Mouse (Mus musculus) spleen, postnatal 36 days (tissue): ENCODE data around the gene Oard1.

Source experiments
- DNase-seq, 2 experiments: peaks; one replicate each; pipeline ENCODE4 v3.0.0; 2022; ENCODE audit warnings: low spot score in 2 of 2, mixed read lengths in 1 of 2

The Oard1 gene

GRCm38 (mm10) chr17:48436487-48436886 lies 26.7 kb downstream of the Oard1 start:
- no peak for DNase-seq

GRCm38 (mm10) chr17:48437421-48437911 lies 27.7 kb downstream of the Oard1 start:
- no peak for DNase-seq

- DNase-seq = no peak
Measured at GRCm38 (mm10) chr17:48442745-48443457, 33.1 kb downstream of the Oard1 start.

- no peak for DNase-seq
Measured at GRCm38 (mm10) chr17:48443542-48444145, 33.8 kb downstream of the Oard1 start.

GRCm38 (mm10) chr17:48447675-48448074 lies 37.9 kb downstream of the Oard1 start:
- DNase-seq = peak in 1 of 2 experiments; percentile 44

- peak; percentile 60 to 79 for DNase-seq
Measured at GRCm38 (mm10) chr17:48450666-48451352, 41.0 kb downstream of the Oard1 start.

GRCm38 (mm10) chr17:48451353-48451675 lies 41.5 kb downstream of the Oard1 start, which contains the start of gene Tspo2:
Tspo2 (minus strand) TSS chr17:48451522.
- DNase-seq = peak; percentile 44 to 70

- no peak for DNase-seq
Measured at GRCm38 (mm10) chr17:48451753-48452444, 42.1 kb downstream of the Oard1 start.

GRCm38 (mm10) chr17:48453489-48453888 lies 43.7 kb downstream of the Oard1 start:
- no peak for DNase-seq

- DNase-seq = no peak
Measured at GRCm38 (mm10) chr17:48454190-48454589, 44.4 kb downstream of the Oard1 start.

GRCm38 (mm10) chr17:48454688-48455087 lies 44.9 kb downstream of the Oard1 start, which contains the start of gene Unc5cl:
Unc5cl (plus strand) TSS chr17:48454901.
- no peak for DNase-seq

GRCm38 (mm10) chr17:48455955-48456354 lies 46.1 kb downstream of the Oard1 start:
- DNase-seq = no peak

- peak; percentile 44 to 51 for DNase-seq
Measured at GRCm38 (mm10) chr17:48457971-48458653, 48.3 kb downstream of the Oard1 start.

GRCm38 (mm10) chr17:48462096-48462495 lies 52.3 kb downstream of the Oard1 start:
- DNase-seq = peak; percentile 61 to 71

GRCm38 (mm10) chr17:48463391-48463790 lies 53.6 kb downstream of the Oard1 start:
- no peak for DNase-seq
